Mouse (Mus musculus) CH12.LX (cell line): Measurements from ENCODE around the gene Midn. TPM values are rescaled to one million over a fixed set of nuclear protein-coding genes. Genes with fewer than 3 reads are reported as not detected.

Experiments
- DNase-seq: peaks from one replicate; pipeline ENCODE4 v3.0.0-alpha.2; 2013; ENCODE audit errors: extremely low read depth
- H3K27ac ChIP-seq: 2 replicates; pipeline ENCODE4 v1.5.1; 2012; ENCODE audit warnings: low read depth, mild to moderate bottlenecking, control low read depth, moderate library complexity; ENCODE audit not compliant: insufficient read depth
- H3K27me3 ChIP-seq: replicated peaks from 2 replicates; pipeline ENCODE3; 2012; ENCODE audit warnings: inconsistent platforms
- H3K36me3 ChIP-seq, 2 experiments: replicated peaks in 1 of 2; 2 replicates each; pipeline versions ENCODE3 to v1.6.1; 2012; ENCODE audit warnings: inconsistent platforms in 1 of 2, low read length in 1 of 2, mild to moderate bottlenecking in 1 of 2, mixed read lengths in 1 of 2, moderate library complexity in 1 of 2; ENCODE audit not compliant: control insufficient read depth in 1 of 2, insufficient read depth in 1 of 2
- H3K4me1 ChIP-seq, 2 experiments: 2 replicates each; pipeline ENCODE4 v1.6.1; 2012; ENCODE audit warnings: inconsistent platforms in 1 of 2, moderate library complexity in 1 of 2; ENCODE audit not compliant: insufficient read depth in 2 of 2, control insufficient read depth in 1 of 2
- H3K4me2 ChIP-seq: 2 replicates; pipeline ENCODE4 v1.6.1; 2012; ENCODE audit warnings: low read depth, mild to moderate bottlenecking, control low read depth; ENCODE audit not compliant: poor library complexity, insufficient read depth, severe bottlenecking
- H3K4me3 ChIP-seq, 3 experiments: fragments of 150-350 bp in 1 of 3; sonication (generic) in 1 of 3; replicated peaks in 1 of 3; 2 replicates each; pipeline versions ENCODE3 to v1.5.1; 2011 to 2012; ENCODE audit warnings: low read depth in 2 of 3, low read length in 2 of 3, mild to moderate bottlenecking in 2 of 3, moderate library complexity in 2 of 3, control low read depth in 1 of 3, improper control_type of control experiment in 1 of 3, inconsistent platforms in 1 of 3, mixed read lengths in 1 of 3; ENCODE audit not compliant: poor library complexity in 1 of 3
- H3K79me2 ChIP-seq: replicated peaks from 2 replicates; pipeline ENCODE4 v1.6.1; 2012; ENCODE audit warnings: mild to moderate bottlenecking, moderate library complexity; ENCODE audit not compliant: control insufficient read depth, poor library complexity, insufficient read depth, severe bottlenecking; ENCODE audit errors: extremely low read depth
- H3K9ac ChIP-seq: 2 replicates; pipeline ENCODE4 v1.6.1; 2012; ENCODE audit warnings: low read depth, mild to moderate bottlenecking, control low read depth, moderate library complexity; ENCODE audit not compliant: insufficient read depth
- H3K9me3 ChIP-seq: replicated peaks from 2 replicates; pipeline ENCODE3; 2012; ENCODE audit warnings: low read length, inconsistent platforms, mixed read lengths
- BHLHE40 ChIP-seq: IDR thresholded peaks from 2 replicates; pipeline ENCODE4 v1.6.1; 2011; ENCODE audit warnings: mild to moderate bottlenecking, low read depth, low read length, improper control_type of control experiment
- CHD1 ChIP-seq: IDR thresholded peaks from 2 replicates; pipeline ENCODE4 v1.6.1; 2012; ENCODE audit warnings: low read depth, low read length, improper control_type of control experiment, inconsistent platforms
- CHD2 ChIP-seq: IDR thresholded peaks from 2 replicates; pipeline ENCODE4 v1.6.1; 2011; ENCODE audit warnings: low read length, improper control_type of control experiment
- E2F4 ChIP-seq: IDR thresholded peaks from 2 replicates; pipeline ENCODE4 v1.6.1; 2011; ENCODE audit warnings: low read depth, low read length, improper control_type of control experiment; ENCODE audit not compliant: insufficient replicate concordance
- ETS1 ChIP-seq: conservative IDR thresholded peaks from 2 replicates; pipeline ENCODE4 v1.6.1; 2012; ENCODE audit warnings: low read depth, mild to moderate bottlenecking, inconsistent platforms, low read length, improper control_type of control experiment, moderate library complexity
- HCFC1 ChIP-seq: IDR thresholded peaks from 2 replicates; pipeline ENCODE4 v1.6.1; 2012; ENCODE audit warnings: low read depth, mild to moderate bottlenecking, inconsistent platforms, low read length, improper control_type of control experiment
- IRF4 ChIP-seq: IDR thresholded peaks from 2 replicates; pipeline ENCODE4 v1.6.1; 2014; ENCODE audit warnings: low read depth, mild to moderate bottlenecking, inconsistent platforms, low read length, improper control_type of control experiment
- JUND ChIP-seq: conservative IDR thresholded peaks from 2 replicates; pipeline ENCODE4 v1.6.1; 2011; ENCODE audit warnings: low read depth, low read length, improper control_type of control experiment
- MAFK ChIP-seq: IDR thresholded peaks from 2 replicates; pipeline ENCODE4 v1.6.1; 2011; ENCODE audit warnings: low read length, improper control_type of control experiment; ENCODE audit not compliant: insufficient replicate concordance
- MAX ChIP-seq: IDR thresholded peaks from 2 replicates; pipeline ENCODE4 v1.6.1; 2011; ENCODE audit warnings: low read length, improper control_type of control experiment
- MAZ ChIP-seq: IDR thresholded peaks from 2 replicates; pipeline ENCODE4 v1.6.1; 2012; ENCODE audit warnings: low read depth, mild to moderate bottlenecking, inconsistent platforms, low read length, improper control_type of control experiment, moderate library complexity
- MYC ChIP-seq: IDR thresholded peaks from 2 replicates; pipeline ENCODE4 v1.6.1; 2011; ENCODE audit warnings: low read depth, mild to moderate bottlenecking, improper control_type of control experiment, low read length
- NELFE ChIP-seq: IDR thresholded peaks from 2 replicates; pipeline ENCODE4 v1.6.1; 2011; ENCODE audit warnings: low read depth, low read length, improper control_type of control experiment
- NRF1 ChIP-seq: IDR thresholded peaks from 2 replicates; pipeline ENCODE4 v1.6.1; 2014; ENCODE audit warnings: low read depth, mild to moderate bottlenecking, inconsistent platforms, low read length, improper control_type of control experiment, moderate library complexity
- PAX5 ChIP-seq: IDR thresholded peaks from 2 replicates; pipeline ENCODE4 v1.6.1; 2012; ENCODE audit warnings: low read length, inconsistent platforms, mixed read lengths
- POLR2A ChIP-seq: IDR thresholded peaks from 2 replicates; pipeline ENCODE4 v1.6.1; 2011; ENCODE audit warnings: low read depth, mild to moderate bottlenecking, improper control_type of control experiment, low read length
- RCOR1 ChIP-seq: conservative IDR thresholded peaks from 2 replicates; pipeline ENCODE4 v1.6.1; 2012; ENCODE audit warnings: low read depth, mild to moderate bottlenecking, inconsistent platforms, low read length, improper control_type of control experiment
- SIN3A ChIP-seq: IDR thresholded peaks from 2 replicates; pipeline ENCODE4 v1.6.1; 2012; ENCODE audit warnings: low read length, improper control_type of control experiment, inconsistent platforms
- TBP ChIP-seq: conservative IDR thresholded peaks from 2 replicates; pipeline ENCODE4 v1.6.1; 2011; ENCODE audit warnings: low read depth, low read length, improper control_type of control experiment
- USF1 ChIP-seq: IDR thresholded peaks from 2 replicates; pipeline ENCODE4 v1.6.1; 2014; ENCODE audit warnings: low read depth, mild to moderate bottlenecking, inconsistent platforms, low read length, improper control_type of control experiment
- ZC3H11A ChIP-seq: IDR thresholded peaks from 2 replicates; pipeline ENCODE4 v1.6.1; 2012; ENCODE audit warnings: low read depth, mild to moderate bottlenecking, inconsistent platforms, low read length, improper control_type of control experiment
- ZMIZ1 ChIP-seq: IDR thresholded peaks from 2 replicates; pipeline ENCODE4 v1.6.1; 2012; ENCODE audit warnings: low read depth, mild to moderate bottlenecking, inconsistent platforms, low read length, improper control_type of control experiment
- ZNF384 ChIP-seq: IDR thresholded peaks from 2 replicates; pipeline ENCODE4 v1.6.1; 2012; ENCODE audit warnings: low read depth, low read length, improper control_type of control experiment, inconsistent platforms
- dilution Hi-C: fragments of 300-500 bp; cut with MboI; formaldehyde crosslinking; loops from 2 replicates; pipeline ENCODE4 v1.14.3; 2020; ENCODE audit warnings: low sequenced_read_pairs; ENCODE audit not compliant: extremely low pct_unique_long_range_greater_than_20kb, extremely low pct_ligation_motif_present
- in situ Hi-C: fragments of 300-500 bp; cut with MboI; formaldehyde crosslinking; loops from 3 replicates; pipeline ENCODE4 v1.14.3; 2019; ENCODE audit warnings: low sequenced_read_pairs, low pct_ligation_motif_present, low pct_unique_long_range_greater_than_20kb, mixed read lengths
- polyA plus RNA-seq: library from polyadenylated mRNA; unstranded; fragments of >175 nt; gene quantifications from 2 replicates; pipeline ENCODE4 v1.2.1, GENCODE M21; 2012; ENCODE audit warnings: low read depth; ENCODE audit not compliant: insufficient read length
- total RNA-seq, 2 experiments: library from RNA; depleted of rRNA; stranded (reverse); fragments of 300-350 nt in 1 of 2; fragments of >200 nt in 1 of 2; gene quantifications; 2 replicates each; pipeline ENCODE4 v1.2.3; 2012 to 2014

The Midn gene
- total and polyA plus RNA-seq, 3 experiments: 4.7 to 33.2 (median 16.2) TPM

GRCm38 (mm10) chr10:80136179-80136951 is 11.7 kb upstream of the Midn start:
- Histone ChIP-seq H3K27me3 (peaks cover 25% of the 10 kb centered on the region), H3K4me2 (no peak overlapping the region), H3K4me3 (no peak overlapping the region), H3K27ac (no peak overlapping the region), H3K4me1 (peaks cover 12 to 35% of the 10 kb centered on the region in 2 experiments), H3K36me3 (peaks cover 15 to 28% of the 10 kb centered on the region in 2 experiments), H3K9ac (no peak overlapping the region), H3K79me2 (no peaks in the 10 kb centered on the region), H3K9me3 (no peaks in the 10 kb centered on the region)
- in situ Hi-C loops (no loop called here), dilution Hi-C loops (no loop called here)
- no peak for DNase-seq
- no peak for TF ChIP-seq USF1
- no peak for TF ChIP-seq ZNF384
- TF ChIP-seq RCOR1: no peak
- no peak for TF ChIP-seq CHD1
- TF ChIP-seq ZMIZ1: no peak
- no peak for TF ChIP-seq BHLHE40

GRCm38 (mm10) chr10:80136952-80137625 is 11.0 kb upstream of the Midn start:
- H3K4me2 ChIP-seq: no peak overlapping the region
- H3K9me3 ChIP-seq: no peaks in the 10 kb centered on the region
- H3K79me2 ChIP-seq: no peaks in the 10 kb centered on the region
- peaks cover 7 to 21% of the 10 kb centered on the region in 2 experiments for H3K36me3 ChIP-seq
- TF ChIP-seq ZNF384: no peak
- no peak for TF ChIP-seq MYC
- no peak for TF ChIP-seq NELFE
- no peak for TF ChIP-seq PAX5
- TF ChIP-seq POLR2A: no peak
- TF ChIP-seq E2F4: no peak
- TF ChIP-seq MAX: no peak
- no peak for TF ChIP-seq SIN3A
- no peak for TF ChIP-seq IRF4
- TF ChIP-seq NRF1: no peak
- no peak for TF ChIP-seq CHD2
- no peak for TF ChIP-seq ETS1
- no peak for TF ChIP-seq HCFC1
- no peak for TF ChIP-seq ZC3H11A
- TF ChIP-seq TBP: no peak
- TF ChIP-seq ZMIZ1: no peak
- TF ChIP-seq MAFK: no peak
- no peak for TF ChIP-seq JUND
- no peak for TF ChIP-seq MAZ
- TF ChIP-seq, all 38 proteins: peak for 0
- no peak overlapping the region for H3K4me3 ChIP-seq
- dilution Hi-C loops (no loop called here), in situ Hi-C loops (no loop called here)
- H3K27ac ChIP-seq: no peak overlapping the region
- DNase-seq: no peak
- peaks cover 25% of the 10 kb centered on the region for H3K27me3 ChIP-seq
- no peak overlapping the region for H3K9ac ChIP-seq
- H3K4me1 ChIP-seq: peaks cover 12 to 35% of the 10 kb centered on the region in 2 experiments
